ENCODE assay signal across 32 mouse cellular contexts in the genomic region with DNA sequence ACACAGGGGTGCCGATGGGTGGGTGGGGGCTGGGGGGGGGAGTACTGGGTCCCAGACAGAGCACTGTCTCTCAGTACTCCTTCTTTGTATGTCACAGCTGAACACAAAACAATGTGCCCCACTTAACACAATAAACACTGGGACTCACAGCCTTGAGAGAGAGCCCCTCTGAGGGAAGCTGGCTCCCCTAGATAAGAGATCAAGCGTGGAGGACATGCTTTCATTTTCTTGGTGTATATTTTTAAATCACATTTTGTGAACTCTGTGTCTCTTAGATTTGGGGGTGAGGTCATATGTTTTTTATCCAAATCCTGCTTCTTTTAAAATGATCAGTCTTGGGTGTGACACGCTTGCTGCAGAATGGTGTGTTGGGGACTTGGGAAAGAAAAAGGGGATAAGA. TPM values are rescaled to one million over a fixed set of nuclear protein-coding genes. Genes with fewer than 3 reads are reported as not detected.
A peak's percentile ranks its signal among the peaks of the same experiment; 100 is the strongest.
DNase-seq lines count a peak whose midpoint lies in the region; ATAC-seq and TF ChIP-seq lines count a peak whose summit lies in the region.
"Had no signal": no experiment of that assay in that cellular context is flagged by ENCODE, and none has a peak within 500 bp of the region (broad histone marks: within the 10 kb centered on the region; RNA-seq: fewer than 3 reads in every experiment).

No protein-coding gene starts in this region.

- no peak for TF ChIP-seq RAD21 in MEL (IDR thresholded peaks at IDR 0.05; ENCODE audit: low read depth, low read length)

- peak; percentile 56 for DNase-seq in heart, embryonic 10.5 days (ENCODE audit: low spot score)
- no peak for DNase-seq in lung, adult 18-20 months
- DNase-seq in 416B (ENCODE audit: low read depth) = peak; percentile 47
- DNase-seq in MEL (ENCODE audit: low read depth, low spot score) = peak; percentile 53
- DNase-seq in thymus, postnatal 10 days (ENCODE audit: low spot score in 2 of 2) = no peak
- no peak for DNase-seq in frontal cortex, postnatal 25 days (ENCODE audit: low spot score in 2 of 2)
- DNase-seq: adrenal gland, postnatal 10 days; adrenal gland, postnatal 36 days; cerebellum, adult 11 months; cerebellum, adult 2 months; cerebellum, adult 9-11 months; cerebellum, postnatal 25 days; embryo, embryonic 11 days; gastrocnemius, adult 2 months; gastrocnemius, postnatal 14 days; heart, adult 2 months; heart, postnatal 10 days; heart, postnatal 36 days; kidney, adult 11 months had no signal

- H3K36me3 ChIP-seq in heart, embryonic 10.5 days = no peaks in the 10 kb centered on the region
- H3K36me3 ChIP-seq in heart, embryonic 12.5 days = no peaks in the 10 kb centered on the region
- no peaks in the 10 kb centered on the region for H3K36me3 ChIP-seq in lung, embryonic 15.5 days
- peaks cover 0 to 30% of the 10 kb centered on the region in 2 experiments; a peak in 2 of 4 replicates for H3K36me3 ChIP-seq in MEL (ENCODE audit: control insufficient read depth in 1 of 2, insufficient read depth in 2 of 2, low read length in 2 of 2)
- H3K36me3 ChIP-seq: forebrain, embryonic 10.5 days; heart, embryonic 15.5 days had no signal

- peaks cover 10% of the 10 kb centered on the region for H3K4me1 ChIP-seq in heart, embryonic 10.5 days
- H3K4me1 ChIP-seq in heart, embryonic 12.5 days (replicated peaks) = peaks cover 14% of the 10 kb centered on the region
- H3K4me1 ChIP-seq in lung, embryonic 15.5 days = peaks cover 15% of the 10 kb centered on the region
- H3K4me1 ChIP-seq in MEL (ENCODE audit: control insufficient read depth in 1 of 2, insufficient read depth in 2 of 2, low read length in 2 of 2) = peaks cover 15 to 26% of the 10 kb centered on the region in 2 experiments

- H3K27me3 ChIP-seq in heart, embryonic 10.5 days (ENCODE audit: insufficient read depth, poor library complexity, severe bottlenecking) = no peaks in the 10 kb centered on the region
- H3K27me3 ChIP-seq in heart, embryonic 12.5 days (replicated peaks) = no peaks in the 10 kb centered on the region
- no peaks in the 10 kb centered on the region for H3K27me3 ChIP-seq in lung, embryonic 15.5 days
- no peaks in the 10 kb centered on the region for H3K27me3 ChIP-seq in MEL (ENCODE audit: control insufficient read depth in 1 of 2, insufficient read depth in 2 of 2, low read length in 2 of 2)
- H3K27me3 ChIP-seq: heart, embryonic 15.5 days had no signal

- WGBS in heart, embryonic 10.5 days = 61% methylated on average over 3 of the region's 3 CpGs
- 64% methylated on average over 3 of the region's 3 CpGs for WGBS in heart, embryonic 12.5 days
- 67% methylated on average over 3 of the region's 3 CpGs for WGBS in lung, embryonic 15.5 days

- H3K27ac ChIP-seq in heart, embryonic 10.5 days = no peak overlapping the region
- H3K27ac ChIP-seq in heart, embryonic 12.5 days (ENCODE audit: poor library complexity, severe bottlenecking) = no peak overlapping the region
- H3K27ac ChIP-seq in lung, embryonic 15.5 days = peak overlapping the region; percentile 71; the same call in 1 of the 2 replicates
- peak overlapping the region; percentile 75 for H3K27ac ChIP-seq in MEL (ENCODE audit: control insufficient read depth, low read depth, low read length)
- H3K27ac ChIP-seq: forebrain, embryonic 10.5 days; forebrain, embryonic 13.5 days; gastrocnemius, adult 2 months; heart, adult 2 months; hindbrain, embryonic 14.5 days; hindbrain, postnatal 0 days had no signal

- peak in 1 of 2 experiments; percentile 50; a peak in 2 of 4 replicates for TF ChIP-seq EP300 in MEL (IDR thresholded peaks at IDR 0.05; ENCODE audit: low read depth in 1 of 2, low read length in 2 of 2)

- H3K9me3 ChIP-seq in heart, embryonic 10.5 days = no peaks in the 10 kb centered on the region
- no peaks in the 10 kb centered on the region for H3K9me3 ChIP-seq in heart, embryonic 12.5 days (replicated peaks)
- H3K9me3 ChIP-seq in lung, embryonic 15.5 days = no peaks in the 10 kb centered on the region
- H3K9me3 ChIP-seq in MEL (replicated peaks; ENCODE audit: insufficient read depth, low read length) = no peaks in the 10 kb centered on the region
- H3K9me3 ChIP-seq: forebrain, embryonic 10.5 days; forebrain, embryonic 13.5 days; heart, embryonic 15.5 days had no signal

- H3K9ac ChIP-seq in heart, embryonic 12.5 days = no peak overlapping the region
- H3K9ac ChIP-seq in lung, embryonic 15.5 days = no peak overlapping the region
- H3K9ac ChIP-seq in MEL (ENCODE audit: control insufficient read depth, low read depth, low read length, poor library complexity, severe bottlenecking) = peak overlapping the region; percentile 59
- H3K9ac ChIP-seq: forebrain, embryonic 13.5 days; heart, embryonic 15.5 days; hindbrain, embryonic 14.5 days had no signal

- no peak overlapping the region for H3K4me3 ChIP-seq in heart, embryonic 10.5 days
- no peak overlapping the region for H3K4me3 ChIP-seq in heart, embryonic 12.5 days
- no peak overlapping the region for H3K4me3 ChIP-seq in lung, embryonic 15.5 days
- peak overlapping the region; percentile 30 to 31; a peak in 3 of 4 replicates for H3K4me3 ChIP-seq in MEL (ENCODE audit: control insufficient read depth in 1 of 2, insufficient read depth in 1 of 2, low read depth in 2 of 2, low read length in 2 of 2)
- H3K4me3 ChIP-seq: forebrain, embryonic 10.5 days; forebrain, embryonic 13.5 days; gastrocnemius, adult 2 months; heart, adult 2 months; heart, embryonic 15.5 days had no signal

- ATAC-seq in heart, embryonic 12.5 days (ENCODE audit: insufficient number of reproducible peaks, low FRiP score) = no peak
- no peak for ATAC-seq in lung, embryonic 15.5 days (ENCODE audit: borderline replicate concordance, extremely low read depth, low FRiP score, low TSS enrichment)
- ATAC-seq: CD4-positive, CD25-positive, alpha-beta regulatory T cell, adult 4 months; forebrain, embryonic 13.5 days; forebrain, embryonic 16.5 days; hindbrain, postnatal 0 days; inflammation-experienced regulatory T-cells, adult 6 months; Patski had no signal

- H3K79me2 ChIP-seq in MEL (ENCODE audit: control insufficient read depth, insufficient read depth, low read length, poor library complexity) = no peaks in the 10 kb centered on the region

- no peak overlapping the region for H3K4me2 ChIP-seq in heart, embryonic 12.5 days
- H3K4me2 ChIP-seq in lung, embryonic 15.5 days = no peak overlapping the region
- H3K4me2 ChIP-seq: forebrain, embryonic 13.5 days; heart, embryonic 11.5 days; heart, embryonic 15.5 days; hindbrain, embryonic 14.5 days had no signal

- no peak for TF ChIP-seq CTCF in MEL (IDR thresholded peaks at IDR 0.05 in 2 of 3, conservative IDR thresholded peaks at IDR 0.05 in 1 of 3; ENCODE audit: control insufficient read depth in 1 of 3, insufficient read depth in 1 of 3, low read depth in 2 of 3, low read length in 3 of 3, poor library complexity in 1 of 3, severe bottlenecking in 1 of 3)

- no peak for TF ChIP-seq POLR2A in MEL (IDR thresholded peaks at IDR 0.05; ENCODE audit: control insufficient read depth in 1 of 2, insufficient read depth in 1 of 2, low read depth in 1 of 2, low read length in 2 of 2, poor library complexity in 1 of 2)

TF ChIP-seq in MEL, 35 proteins besides CTCF, POLR2A, EP300 and RAD21 (continues in another document):
- TF ChIP-seq TBP (IDR thresholded peaks at IDR 0.05; ENCODE audit: low read depth, low read length) = no peak
- TF ChIP-seq MAX (IDR thresholded peaks at IDR 0.05; ENCODE audit: low read length) = 0 out of 2 replicates have a peak, but pooled peaks have one; percentile 31
- peak; percentile 54 for TF ChIP-seq GATA1 (IDR thresholded peaks at IDR 0.05; ENCODE audit: low read depth, low read length)
- no peak for TF ChIP-seq UBTF (IDR thresholded peaks at IDR 0.05; ENCODE audit: borderline replicate concordance, insufficient read depth, low read depth, low read length)
- TF ChIP-seq SMC3 (IDR thresholded peaks at IDR 0.05; ENCODE audit: low read depth, low read length) = no peak
- peak; percentile 59; the same call in 1 of the 2 replicates for TF ChIP-seq ETS1 (IDR thresholded peaks at IDR 0.05; ENCODE audit: low read depth, low read length)
- TF ChIP-seq TCF12 (IDR thresholded peaks at IDR 0.05; ENCODE audit: low read depth, low read length) = peak; percentile 52
- TF ChIP-seq USF2 (IDR thresholded peaks at IDR 0.05; ENCODE audit: borderline replicate concordance in 1 of 2, insufficient read depth in 1 of 2, low read depth in 1 of 2, low read length in 2 of 2) = no peak
- TF ChIP-seq ZNF384 (IDR thresholded peaks at IDR 0.05; ENCODE audit: low read depth, low read length) = no peak
- TF ChIP-seq GABPA (IDR thresholded peaks at IDR 0.05; ENCODE audit: low read depth, low read length) = no peak
- no peak for TF ChIP-seq NRF1 (IDR thresholded peaks at IDR 0.05; ENCODE audit: insufficient read depth, low read depth, low read length, poor library complexity, severe bottlenecking)
- TF ChIP-seq ZKSCAN1 (IDR thresholded peaks at IDR 0.05; ENCODE audit: low read depth, low read length) = no peak
- TF ChIP-seq CHD1 (IDR thresholded peaks at IDR 0.05; ENCODE audit: low read depth, low read length) = no peak
- TF ChIP-seq MYC (IDR thresholded peaks at IDR 0.05; ENCODE audit: low read depth, low read length) = peak; percentile 36; the same call in 1 of the 2 replicates
- no peak for TF ChIP-seq MAZ (IDR thresholded peaks at IDR 0.05; ENCODE audit: low read depth, low read length)
- TF ChIP-seq BHLHE40 (IDR thresholded peaks at IDR 0.05; ENCODE audit: borderline replicate concordance, low read depth, low read length) = no peak
- TF ChIP-seq ZMIZ1 (IDR thresholded peaks at IDR 0.05; ENCODE audit: low read depth, low read length) = no peak
- no peak for TF ChIP-seq KAT2A (conservative IDR thresholded peaks at IDR 0.05; ENCODE audit: low read depth, low read length)
- no peak for TF ChIP-seq MAFK (IDR thresholded peaks at IDR 0.05; ENCODE audit: borderline replicate concordance, low read depth, low read length)
- no peak for TF ChIP-seq USF1 (IDR thresholded peaks at IDR 0.05; ENCODE audit: low read depth, low read length)
- peak; percentile 48 for TF ChIP-seq SIN3A (IDR thresholded peaks at IDR 0.05; ENCODE audit: low read length)
- no peak for TF ChIP-seq MYB (IDR thresholded peaks at IDR 0.05; ENCODE audit: low read depth, low read length)
- no peak for TF ChIP-seq ELF1 (IDR thresholded peaks at IDR 0.05; ENCODE audit: low read depth, low read length)
- no peak for TF ChIP-seq ZC3H11A (IDR thresholded peaks at IDR 0.05; ENCODE audit: low read depth, low read length)

RNA-seq across cellular contexts. Expression of a gene that starts 12.6 kb away (rescaled TPM):
- 17.5 and 20.8 TPM in 2 replicates for polyA plus RNA-seq in heart, embryonic 10.5 days (2016; fragmentation: Nextera tagmentation; extraction: Ambion mirVana)
- 20.1 and 20.2 TPM in 2 replicates for polyA plus RNA-seq in heart, embryonic 12.5 days (2016; fragmentation: Nextera tagmentation; extraction: Ambion mirVana)
- 34.4 and 35.2 TPM in 2 replicates for polyA plus RNA-seq in lung, embryonic 15.5 days (2015; fragmentation: Nextera tagmentation; extraction: Ambion mirVana)
- total RNA-seq in MEL (2012; rRNA removed) = 22.1 and 24.3 TPM in 2 replicates
- polyA plus RNA-seq in MEL (2012; ENCODE audit: insufficient read depth in 1 of 2, insufficient read length in 2 of 2, low read depth in 1 of 2, low replicate concordance in 2 of 2, missing spikeins in 1 of 2) = 100 to 1,000 TPM in 1 of 2 experiments, 10 to 100 TPM in 1; 13.8 to 171 TPM
- polyA plus RNA-seq: C2C12 had no signal

Comparison
In these comparisons a context has a peak if more than half of its experiments do, and no peak if none do; other contexts are left out.
1. DNase-seq: peak in heart, embryonic 10.5 days (single experiment), 416B (single experiment) and MEL (single experiment); none in lung, adult 18-20 months (0 of 2), thymus, postnatal 10 days (0 of 2) and frontal cortex, postnatal 25 days (0 of 2).
2. H3K27ac ChIP-seq: peak in lung, embryonic 15.5 days (single experiment) and MEL (single experiment); none in heart, embryonic 10.5 days (single experiment) and heart, embryonic 12.5 days (single experiment).
3. H3K4me3 ChIP-seq: peak in MEL (2 of 2); none in heart, embryonic 10.5 days (single experiment), heart, embryonic 12.5 days (single experiment) and lung, embryonic 15.5 days (single experiment).